Comparison of ENCODE assay signal across 28 mouse cellular contexts in the genomic region with DNA sequence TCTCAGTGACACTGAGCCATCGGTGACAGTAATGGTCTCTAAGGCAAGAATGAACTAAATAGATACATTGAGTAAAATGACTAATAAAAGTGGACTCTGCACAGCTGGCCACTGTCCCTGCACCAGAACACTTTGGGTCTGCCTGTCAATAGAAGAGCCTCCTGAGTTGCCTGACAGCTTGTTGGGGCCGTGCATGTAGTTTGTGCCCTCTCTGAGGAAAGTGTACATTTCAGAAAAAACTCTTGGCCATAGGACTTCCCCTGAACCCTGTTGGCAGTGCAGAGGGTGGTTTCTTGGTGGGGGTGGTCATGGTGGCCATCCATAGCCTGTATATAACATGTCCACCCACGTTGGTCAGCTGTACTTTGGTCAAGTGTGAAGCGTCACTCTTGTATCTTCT. TPM values are rescaled to one million over a fixed set of nuclear protein-coding genes. Genes with fewer than 3 reads are reported as not detected.
"Had no signal": no experiment of that assay in that cellular context is flagged by ENCODE, and none has a peak within 500 bp of the region (broad histone marks: within the 10 kb centered on the region; RNA-seq: fewer than 3 reads in every experiment).

No protein-coding gene starts in this region.

- H3K27me3 ChIP-seq: heart, embryonic 13.5 days; heart, embryonic 15.5 days; hindbrain, embryonic 12.5 days; intestine, embryonic 15.5 days; limb, embryonic 12.5 days; liver, embryonic 13.5 days; liver, embryonic 15.5 days had no signal

- H3K36me3 ChIP-seq: liver, embryonic 13.5 days; liver, embryonic 15.5 days had no signal

- ATAC-seq: forebrain, embryonic 16.5 days; hindbrain, embryonic 16.5 days; inflammation-experienced regulatory T-cells, adult 6 months; intestine, embryonic 15.5 days; intestine, postnatal 0 days had no signal

- H3K4me3 ChIP-seq: gastrocnemius, adult 2 months; heart, embryonic 13.5 days; heart, embryonic 15.5 days; hindbrain, embryonic 10.5 days; hindbrain, embryonic 12.5 days; intestine, embryonic 15.5 days; layer of hippocampus, adult 2 months; left cerebral cortex, adult 2 months; limb, embryonic 10.5 days; limb, embryonic 12.5 days; liver, embryonic 13.5 days; liver, embryonic 15.5 days had no signal

- H3K27ac ChIP-seq: gastrocnemius, adult 2 months; heart, embryonic 13.5 days; heart, embryonic 15.5 days; hindbrain, embryonic 10.5 days; hindbrain, embryonic 12.5 days; hindbrain, embryonic 14.5 days; intestine, embryonic 15.5 days; layer of hippocampus, adult 2 months; left cerebral cortex, adult 2 months; limb, embryonic 10.5 days; limb, embryonic 12.5 days; liver, embryonic 13.5 days; liver, embryonic 15.5 days had no signal

- H3K9ac ChIP-seq: heart, embryonic 13.5 days; heart, embryonic 15.5 days; hindbrain, embryonic 12.5 days; hindbrain, embryonic 14.5 days; intestine, embryonic 15.5 days; limb, embryonic 12.5 days; liver, embryonic 13.5 days; liver, embryonic 15.5 days had no signal

- H3K4me2 ChIP-seq: heart, embryonic 11.5 days; heart, embryonic 13.5 days; heart, embryonic 15.5 days; hindbrain, embryonic 12.5 days; hindbrain, embryonic 14.5 days; intestine, embryonic 15.5 days; limb, embryonic 12.5 days; liver, embryonic 11.5 days; liver, embryonic 13.5 days; liver, embryonic 15.5 days had no signal

- H3K4me1 ChIP-seq: hindbrain, embryonic 10.5 days; hindbrain, embryonic 12.5 days; intestine, embryonic 15.5 days; limb, embryonic 10.5 days; limb, embryonic 12.5 days had no signal

- H3K9me3 ChIP-seq: heart, embryonic 13.5 days; heart, embryonic 15.5 days; hindbrain, embryonic 10.5 days; hindbrain, embryonic 12.5 days; intestine, embryonic 15.5 days; limb, embryonic 10.5 days; limb, embryonic 12.5 days; liver, embryonic 13.5 days; liver, embryonic 15.5 days had no signal

- DNase-seq: gastrocnemius, adult 2 months; gastrocnemius, postnatal 10 days; gastrocnemius, postnatal 25 days; heart, adult 18-20 months; heart, postnatal 4 days; kidney, adult 8-10 months; liver; liver, embryonic 13.5 days had no signal

RNA-seq across cellular contexts. Expression of gene E130116L18Rik, which starts 31.5 kb away (rescaled TPM):
- polyA plus RNA-seq: forebrain, embryonic 16.5 days; frontal cortex, adult 2 months; heart, embryonic 11.5 days; heart, embryonic 13.5 days; heart, embryonic 15.5 days; heart, postnatal 0 days; hindbrain, embryonic 10.5 days; hindbrain, embryonic 12.5 days; hindbrain, embryonic 14.5 days; hindbrain, embryonic 16.5 days; inflammation-experienced regulatory T-cells, adult 6 months; intestine, embryonic 15.5 days; limb, embryonic 10.5 days; limb, embryonic 12.5 days; limb, embryonic 14.5 days; liver, embryonic 11.5 days; liver, embryonic 13.5 days; liver, embryonic 15.5 days had no signal
